Mouse (Mus musculus): ENCODE measurements around the gene Slc22a12. TPM values are rescaled to one million over a fixed set of nuclear protein-coding genes. Genes with fewer than 3 reads are reported as not detected.

Gene Slc22a12
- polyA plus RNA-seq, 1 experiment from 2014 or later, result not detected

GRCm38 (mm10) chr19:6507393-6507792 lies 35.4 kb downstream of the Slc22a12 start:
- Histone ChIP-seq H3K36me3 (peaks cover 51% of the 10 kb centered on the region), H3K9ac (no peak overlapping the region), H3K27ac (no peak overlapping the region), H3K4me2 (replicated peaks) (no peak overlapping the region; the same call in 1 of the 2 replicates), H3K4me1 (peaks cover 41% of the 10 kb centered on the region), H3K4me3 (no peak overlapping the region), H3K27me3 (replicated peaks) (no peaks in the 10 kb centered on the region), H3K9me3 (no peaks in the 10 kb centered on the region)
- no peak for ATAC-seq (ENCODE audit: low FRiP score, low read depth)
- WGBS, result 62% methylated on average over 10 of the region's 10 CpGs

- Histone ChIP-seq H3K9me3 (no peaks in the 10 kb centered on the region), H3K9ac (0 out of 2 replicates have a peak overlapping the region, but pooled peaks have one; percentile 33), H3K36me3 (peaks cover 29% of the 10 kb centered on the region), H3K27me3 (replicated peaks) (peaks cover 15% of the 10 kb centered on the region; the same call in 1 of the 2 replicates), H3K4me2 (replicated peaks) (peak overlapping the region; percentile 87), H3K4me3 (no peak overlapping the region), H3K4me1 (peaks cover 67% of the 10 kb centered on the region), H3K27ac (no peak overlapping the region)
- 91% methylated on average over 12 of the region's 12 CpGs for WGBS
- ATAC-seq (ENCODE audit: low FRiP score, low read depth), result no peak
Observed at GRCm38 (mm10) chr19:6504656-6505045, 38.2 kb downstream of the Slc22a12 start.

GRCm38 (mm10) chr19:6503926-6504655 lies 38.7 kb downstream of the Slc22a12 start:
- ATAC-seq (ENCODE audit: low FRiP score, low read depth), result no peak
- peaks cover 24% of the 10 kb centered on the region for H3K36me3 ChIP-seq
- H3K4me2 ChIP-seq (replicated peaks), result peak overlapping the region; percentile 87
- H3K9me3 ChIP-seq, result no peaks in the 10 kb centered on the region
- peak overlapping the region; percentile 72; the same call in 1 of the 2 replicates for H3K9ac ChIP-seq
- peaks cover 72% of the 10 kb centered on the region for H3K4me1 ChIP-seq
- peaks cover 19% of the 10 kb centered on the region for H3K27me3 ChIP-seq (replicated peaks)
- no peak overlapping the region for H3K27ac ChIP-seq
- WGBS, result 34% methylated on average over 16 of the region's 16 CpGs
- no peak overlapping the region for H3K4me3 ChIP-seq

- WGBS, result 4% methylated on average over 20 of the region's 20 CpGs
- peak overlapping the region; percentile 72 for H3K9ac ChIP-seq
- H3K27me3 ChIP-seq (replicated peaks), result peaks cover 32% of the 10 kb centered on the region
- peak overlapping the region; percentile 90 for H3K4me3 ChIP-seq
- H3K4me1 ChIP-seq, result peaks cover 72% of the 10 kb centered on the region
- peaks cover 19% of the 10 kb centered on the region for H3K36me3 ChIP-seq
- no peak; the same call in 1 of the 2 replicates for ATAC-seq (ENCODE audit: low FRiP score, low read depth)
- no peaks in the 10 kb centered on the region for H3K9me3 ChIP-seq
- H3K27ac ChIP-seq, result peak overlapping the region; percentile 94
- peak overlapping the region; percentile 87 for H3K4me2 ChIP-seq (replicated peaks)
Observed at GRCm38 (mm10) chr19:6502543-6503319, 40.1 kb downstream of the Slc22a12 start.

GRCm38 (mm10) chr19:6502035-6502541 lies 40.7 kb downstream of the Slc22a12 start:
- H3K27me3 ChIP-seq (replicated peaks), result peaks cover 33% of the 10 kb centered on the region
- ATAC-seq (ENCODE audit: low FRiP score, low read depth), result peak; percentile 62
- peaks cover 67% of the 10 kb centered on the region for H3K4me1 ChIP-seq
- H3K9me3 ChIP-seq, result no peaks in the 10 kb centered on the region
- H3K4me2 ChIP-seq (replicated peaks), result peak overlapping the region; percentile 87
- under 1% methylated on average over 25 of the region's 25 CpGs for WGBS
- peak overlapping the region; percentile 94 for H3K27ac ChIP-seq
- peaks cover 19% of the 10 kb centered on the region for H3K36me3 ChIP-seq
- peak overlapping the region; percentile 90 for H3K4me3 ChIP-seq
- peak overlapping the region; percentile 72 for H3K9ac ChIP-seq

- no peak for ATAC-seq (ENCODE audit: low FRiP score, low read depth)
- H3K4me3 ChIP-seq, result peak overlapping the region; percentile 90
- peaks cover 82% of the 10 kb centered on the region for H3K4me1 ChIP-seq
- peak overlapping the region; percentile 97 for H3K9ac ChIP-seq
- H3K36me3 ChIP-seq, result peaks cover 10% of the 10 kb centered on the region
- peak overlapping the region; percentile 87 for H3K4me2 ChIP-seq (replicated peaks)
- WGBS, result 25% methylated on average over 2 of the region's 2 CpGs
- H3K27ac ChIP-seq, result no peak overlapping the region
- peaks cover 33% of the 10 kb centered on the region for H3K27me3 ChIP-seq (replicated peaks)
- H3K9me3 ChIP-seq, result no peaks in the 10 kb centered on the region
Observed at GRCm38 (mm10) chr19:6500636-6501025, 42.2 kb downstream of the Slc22a12 start.

- Histone ChIP-seq H3K27me3 (replicated peaks) (peaks cover 33% of the 10 kb centered on the region), H3K4me1 (peaks cover 85% of the 10 kb centered on the region), H3K36me3 (peaks cover 4% of the 10 kb centered on the region), H3K27ac (no peak overlapping the region; the same call in 1 of the 2 replicates), H3K4me2 (replicated peaks) (peak overlapping the region; percentile 87), H3K4me3 (peak overlapping the region; percentile 90), H3K9me3 (no peaks in the 10 kb centered on the region), H3K9ac (peak overlapping the region; percentile 97)
- 49% methylated on average over 6 of the region's 6 CpGs for WGBS
- no peak for ATAC-seq (ENCODE audit: low FRiP score, low read depth)
Observed at GRCm38 (mm10) chr19:6499860-6500635, 42.8 kb downstream of the Slc22a12 start.

- Histone ChIP-seq H3K4me2 (replicated peaks) (peak overlapping the region; percentile 87), H3K27ac (peak overlapping the region; percentile 77), H3K9me3 (no peaks in the 10 kb centered on the region), H3K27me3 (replicated peaks) (peaks cover 37% of the 10 kb centered on the region), H3K36me3 (no peaks in the 10 kb centered on the region), H3K4me1 (peaks cover 76% of the 10 kb centered on the region), H3K4me3 (peak overlapping the region; percentile 90), H3K9ac (peak overlapping the region; percentile 97)
- WGBS, result 4% methylated on average over 27 of the region's 38 CpGs
- ATAC-seq (ENCODE audit: low FRiP score, low read depth), result no peak
Observed at GRCm38 (mm10) chr19:6498350-6499131, 44.3 kb downstream of the Slc22a12 start.

GRCm38 (mm10) chr19:6497803-6498202 lies 45.0 kb downstream of the Slc22a12 start:
- peaks cover 69% of the 10 kb centered on the region for H3K4me1 ChIP-seq
- under 1% methylated on average over 39 of the region's 39 CpGs for WGBS

GRCm38 (mm10) chr19:6497150-6497801 lies 45.6 kb downstream of the Slc22a12 start:
- H3K4me3 ChIP-seq, result peak overlapping the region; percentile 90
- H3K27me3 ChIP-seq (replicated peaks), result peaks cover 42% of the 10 kb centered on the region
- WGBS, result 0% methylated on average over 9 of the region's 39 CpGs
- H3K9me3 ChIP-seq, result no peaks in the 10 kb centered on the region
- peak overlapping the region; percentile 77 for H3K27ac ChIP-seq
- peak overlapping the region; percentile 97 for H3K9ac ChIP-seq
- H3K4me2 ChIP-seq (replicated peaks), result peak overlapping the region; percentile 87
- peaks cover 67% of the 10 kb centered on the region for H3K4me1 ChIP-seq
- peak; percentile 42 for ATAC-seq (ENCODE audit: low FRiP score, low read depth)
- H3K36me3 ChIP-seq, result no peaks in the 10 kb centered on the region

More at GRCm38 (mm10) chr19:6497803-6498202, 45.0 kb downstream of the Slc22a12 start:
- no peaks in the 10 kb centered on the region for H3K9me3 ChIP-seq
- H3K27me3 ChIP-seq (replicated peaks), result peaks cover 41% of the 10 kb centered on the region
- H3K4me3 ChIP-seq, result peak overlapping the region; percentile 90
- peak overlapping the region; percentile 97 for H3K9ac ChIP-seq
- H3K4me2 ChIP-seq (replicated peaks), result peak overlapping the region; percentile 87
- ATAC-seq (ENCODE audit: low FRiP score, low read depth), result peak; percentile 8; the same call in 1 of the 2 replicates
- no peaks in the 10 kb centered on the region for H3K36me3 ChIP-seq
- H3K27ac ChIP-seq, result peak overlapping the region; percentile 77
